Mouse (Mus musculus) heart, embryonic 10.5 days (tissue): ENCODE data around the gene Evc2. TPM values are rescaled to one million over a fixed set of nuclear protein-coding genes. Genes with fewer than 3 reads are reported as not detected.

Experiments
- DNase-seq: peaks from one replicate; pipeline ENCODE4 v3.0.0-alpha.2; 2017; ENCODE audit warnings: low spot score
- H3K27ac ChIP-seq: fragments of 300-500 bp; sonication (generic); 2 replicates; pipeline ENCODE4 v1.5.1; 2016; ENCODE audit warnings: mild to moderate bottlenecking
- H3K27me3 ChIP-seq: fragments of 300-500 bp; sonication (generic); 2 replicates; pipeline ENCODE4 v1.6.1; 2016; ENCODE audit warnings: mild to moderate bottlenecking; ENCODE audit not compliant: poor library complexity, insufficient read depth, severe bottlenecking
- H3K36me3 ChIP-seq: fragments of 300-500 bp; sonication (generic); 2 replicates; pipeline ENCODE4 v1.6.1; 2016; ENCODE audit warnings: mild to moderate bottlenecking, moderate library complexity
- H3K4me1 ChIP-seq: fragments of 300-500 bp; sonication (generic); 2 replicates; pipeline ENCODE4 v1.6.1; 2016; ENCODE audit warnings: mild to moderate bottlenecking
- H3K4me3 ChIP-seq: fragments of 300-500 bp; sonication (generic); 2 replicates; pipeline ENCODE4 v1.5.1; 2016; ENCODE audit warnings: mild to moderate bottlenecking, moderate library complexity
- H3K9me3 ChIP-seq: fragments of 300-500 bp; sonication (generic); 2 replicates; pipeline ENCODE4 v1.6.1; 2016; ENCODE audit warnings: mild to moderate bottlenecking, moderate library complexity
- WGBS: fragments of 180-500 bp; shearing (Covaris S2); methylation state at CpG from one replicate; pipeline ENCODE4 v1.1.7; 2016; 5-methylcytosine and 5-hydroxymethylcytosine counted together
- polyA plus RNA-seq: library from polyadenylated mRNA; unstranded; fragments of >200 nt; fragmentation: Nextera tagmentation; extraction: Ambion mirVana; gene quantifications from 2 replicates; pipeline ENCODE4 v1.2.1, GENCODE M21; 2016

Evc2 gene
- polyA plus RNA-seq, 1 experiment from 2014 or later: 14.9 TPM

- H3K36me3 ChIP-seq: peaks cover 78% of the 10 kb centered on the region
- H3K27ac ChIP-seq: no peak overlapping the region
- H3K4me3 ChIP-seq: no peak overlapping the region
- WGBS: 88% methylated on average over 3 of the region's 3 CpGs
- H3K9me3 ChIP-seq: no peaks in the 10 kb centered on the region
- H3K4me1 ChIP-seq: no peaks in the 10 kb centered on the region
- no peak for DNase-seq
- H3K27me3 ChIP-seq: no peaks in the 10 kb centered on the region
Observed at GRCm38 (mm10) chr5:37383570-37383969, 45.3 kb downstream of the Evc2 start.

- peaks cover 65% of the 10 kb centered on the region for H3K36me3 ChIP-seq
- 73% methylated on average over 3 of the region's 3 CpGs for WGBS
Observed at GRCm38 (mm10) chr5:37388646-37389045, 50.3 kb downstream of the Evc2 start.

GRCm38 (mm10) chr5:37389808-37390495, 51.7 kb downstream of the Evc2 start:
- 71% methylated on average over 13 of the region's 13 CpGs for WGBS
- Histone ChIP-seq H3K27me3 (no peaks in the 10 kb centered on the region), H3K4me3 (no peak overlapping the region), H3K4me1 (peaks cover 4% of the 10 kb centered on the region; the same call in 1 of the 2 replicates), H3K9me3 (no peaks in the 10 kb centered on the region), H3K27ac (no peak overlapping the region), H3K36me3 (peaks cover 62% of the 10 kb centered on the region)
- DNase-seq: no peak

More at GRCm38 (mm10) chr5:37388646-37389045, 50.3 kb downstream of the Evc2 start:
- Histone ChIP-seq H3K27ac (no peak overlapping the region), H3K9me3 (no peaks in the 10 kb centered on the region), H3K27me3 (no peaks in the 10 kb centered on the region), H3K4me3 (no peak overlapping the region), H3K4me1 (peaks cover 4% of the 10 kb centered on the region; the same call in 1 of the 2 replicates)
- DNase-seq: no peak

DNA sequence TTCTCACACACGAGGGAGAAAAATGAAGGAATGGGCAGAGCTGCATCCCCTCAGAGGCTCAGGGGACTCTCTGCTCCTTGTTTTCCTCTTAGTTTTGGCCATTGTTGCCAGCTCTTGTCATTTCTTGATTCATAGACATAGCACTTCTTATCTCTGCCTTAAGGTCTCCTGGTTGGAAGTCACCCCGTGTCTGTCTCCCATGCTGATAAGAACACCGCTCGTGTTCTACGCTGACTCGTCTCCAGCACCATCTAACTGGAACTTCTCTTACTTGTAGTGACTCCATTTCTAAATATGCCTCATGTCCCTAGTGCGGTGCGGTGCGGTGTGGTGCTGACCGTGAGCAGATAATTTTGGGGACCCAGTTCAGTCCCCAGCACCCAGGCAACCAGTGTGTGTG, 52.6 kb downstream of the Evc2 start:
- Histone ChIP-seq H3K27me3 (no peaks in the 10 kb centered on the region), H3K36me3 (peaks cover 65% of the 10 kb centered on the region), H3K9me3 (no peaks in the 10 kb centered on the region)

DNA sequence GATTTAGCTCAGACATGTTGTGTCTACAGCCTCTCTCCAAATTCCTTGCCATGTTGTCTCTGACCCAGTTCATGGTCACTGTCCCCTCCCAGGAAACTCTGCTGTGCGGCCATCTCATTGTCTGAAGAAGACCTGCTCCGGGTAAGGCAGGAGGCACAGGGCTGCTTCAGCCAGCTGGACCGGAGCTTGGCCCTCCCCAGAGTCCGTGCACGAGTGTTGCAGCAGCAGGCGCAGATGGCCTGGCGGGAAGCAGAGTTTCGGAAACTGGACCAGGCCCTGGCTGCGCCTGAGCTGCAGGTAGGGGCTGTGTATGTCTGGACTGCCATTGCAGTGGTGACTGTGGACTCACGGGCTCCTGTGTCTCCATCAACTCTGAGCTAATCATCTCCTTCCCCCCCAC, 53.6 kb downstream of the Evc2 start:
- H3K27me3 ChIP-seq: no peaks in the 10 kb centered on the region
- 82% methylated on average over 10 of the region's 10 CpGs for WGBS
- H3K4me1 ChIP-seq: peaks cover 4% of the 10 kb centered on the region; the same call in 1 of the 2 replicates
- H3K27ac ChIP-seq: no peak overlapping the region
- DNase-seq: no peak
- H3K36me3 ChIP-seq: peaks cover 67% of the 10 kb centered on the region
- H3K4me3 ChIP-seq: no peak overlapping the region
- H3K9me3 ChIP-seq: no peaks in the 10 kb centered on the region

More for the DNA sequence above, 52.6 kb downstream of the Evc2 start:
- DNase-seq: no peak
- 69% methylated on average over 10 of the region's 10 CpGs for WGBS
- no peak overlapping the region for H3K4me3 ChIP-seq
- no peak overlapping the region for H3K27ac ChIP-seq
- H3K4me1 ChIP-seq: peaks cover 4% of the 10 kb centered on the region; the same call in 1 of the 2 replicates

- Histone ChIP-seq H3K4me1 (no peaks in the 10 kb centered on the region; the same call in 1 of the 2 replicates), H3K27ac (no peak overlapping the region), H3K9me3 (no peaks in the 10 kb centered on the region), H3K4me3 (no peak overlapping the region), H3K27me3 (no peaks in the 10 kb centered on the region), H3K36me3 (peaks cover 69% of the 10 kb centered on the region)
- no peak for DNase-seq
- 87% methylated on average over 22 of the region's 22 CpGs for WGBS
Observed at GRCm38 (mm10) chr5:37395172-37396030, 57.1 kb downstream of the Evc2 start.

- H3K9me3 ChIP-seq: no peaks in the 10 kb centered on the region
- H3K4me3 ChIP-seq: no peak overlapping the region
- no peak overlapping the region for H3K27ac ChIP-seq
- 83% methylated on average over 6 of the region's 6 CpGs for WGBS
- peaks cover 29% of the 10 kb centered on the region; the same call in 1 of the 2 replicates for H3K36me3 ChIP-seq
- DNase-seq: no peak
- no peaks in the 10 kb centered on the region for H3K27me3 ChIP-seq
- H3K4me1 ChIP-seq: no peaks in the 10 kb centered on the region
Observed at GRCm38 (mm10) chr5:37419028-37419427, 80.7 kb downstream of the Evc2 start.

- no peak for DNase-seq
- H3K36me3 ChIP-seq: peaks cover 26% of the 10 kb centered on the region; the same call in 1 of the 2 replicates
Observed at GRCm38 (mm10) chr5:37427210-37427609, 88.9 kb downstream of the Evc2 start.

GRCm38 (mm10) chr5:37435417-37435816, 97.1 kb downstream of the Evc2 start:
- no peak overlapping the region for H3K27ac ChIP-seq
- 0 out of 2 replicates have a peak, but pooled peaks cover 3% of the 10 kb centered on the region for H3K27me3 ChIP-seq
- H3K4me1 ChIP-seq: no peaks in the 10 kb centered on the region
- DNase-seq: no peak
- H3K9me3 ChIP-seq: no peaks in the 10 kb centered on the region
- 74% methylated on average over 3 of the region's 3 CpGs for WGBS
- no peaks in the 10 kb centered on the region for H3K36me3 ChIP-seq
- no peak overlapping the region for H3K4me3 ChIP-seq

More at GRCm38 (mm10) chr5:37427210-37427609, 88.9 kb downstream of the Evc2 start:
- Histone ChIP-seq H3K9me3 (no peaks in the 10 kb centered on the region), H3K27me3 (no peaks in the 10 kb centered on the region), H3K4me1 (no peaks in the 10 kb centered on the region), H3K27ac (no peak overlapping the region), H3K4me3 (no peak overlapping the region)

DNA sequence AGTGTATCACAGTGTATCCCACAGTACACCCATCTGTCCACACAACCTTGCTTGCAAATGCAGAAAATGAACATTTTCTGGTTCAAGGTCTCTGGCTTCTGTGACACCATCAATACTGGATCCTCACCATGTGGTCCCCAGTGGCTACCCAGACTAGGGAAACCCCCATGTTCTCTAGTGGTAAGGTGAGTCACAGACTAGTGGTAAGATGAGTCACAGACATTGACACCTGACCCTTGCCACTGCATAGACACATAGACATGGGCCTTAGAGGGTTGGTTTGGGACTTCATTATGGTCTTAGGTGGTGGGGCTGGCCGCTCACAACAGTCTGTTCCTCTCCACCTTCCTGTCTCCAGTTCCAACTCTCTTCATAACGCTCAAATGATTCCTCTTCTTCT, 104.5 kb downstream of the Evc2 start:
- Histone ChIP-seq H3K27ac (no peak overlapping the region), H3K27me3 (0 out of 2 replicates have a peak, but pooled peaks cover 3% of the 10 kb centered on the region), H3K36me3 (no peaks in the 10 kb centered on the region), H3K4me3 (no peak overlapping the region), H3K4me1 (no peaks in the 10 kb centered on the region), H3K9me3 (no peaks in the 10 kb centered on the region)
- WGBS: 82% methylated on average over 2 of the region's 2 CpGs
- no peak for DNase-seq

GRCm38 (mm10) chr5:37447546-37447945, 109.2 kb downstream of the Evc2 start:
- H3K9me3 ChIP-seq: no peaks in the 10 kb centered on the region
- no peak for DNase-seq
- 76% methylated on average over 3 of the region's 3 CpGs for WGBS

DNA sequence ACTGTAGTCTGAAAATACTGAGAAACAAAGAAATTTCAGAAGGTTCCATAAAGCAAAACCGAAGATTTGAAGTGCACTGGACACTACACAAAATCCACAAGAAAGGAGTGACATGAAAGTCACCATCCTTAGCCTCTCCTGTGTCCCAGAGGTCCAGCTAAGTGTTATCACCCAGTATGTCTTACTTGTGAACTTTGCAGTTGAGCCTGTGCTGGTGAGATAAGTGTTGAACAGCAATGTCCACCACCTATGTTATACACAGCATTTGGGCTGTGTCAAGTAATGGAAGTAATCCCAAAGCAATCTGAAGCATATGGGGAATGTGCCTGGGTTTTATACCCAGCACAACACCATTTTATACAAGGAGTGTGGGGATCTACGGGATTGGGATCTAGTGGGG, 118.3 kb downstream of the Evc2 start:
- H3K9me3 ChIP-seq: no peaks in the 10 kb centered on the region; the same call in 1 of the 2 replicates
- no peaks in the 10 kb centered on the region for H3K27me3 ChIP-seq
- no peak overlapping the region for H3K27ac ChIP-seq
- 73% methylated on average over 2 of the region's 2 CpGs for WGBS
- no peak for DNase-seq
- no peak overlapping the region for H3K4me3 ChIP-seq
- H3K36me3 ChIP-seq: no peaks in the 10 kb centered on the region
- no peaks in the 10 kb centered on the region; the same call in 1 of the 2 replicates for H3K4me1 ChIP-seq

More at GRCm38 (mm10) chr5:37447546-37447945, 109.2 kb downstream of the Evc2 start:
- Histone ChIP-seq H3K4me3 (no peak overlapping the region), H3K27ac (no peak overlapping the region), H3K4me1 (no peaks in the 10 kb centered on the region), H3K36me3 (no peaks in the 10 kb centered on the region), H3K27me3 (no peaks in the 10 kb centered on the region)

GRCm38 (mm10) chr5:37457191-37457590, 118.9 kb downstream of the Evc2 start:
- Histone ChIP-seq H3K36me3 (no peaks in the 10 kb centered on the region), H3K27me3 (no peaks in the 10 kb centered on the region), H3K4me1 (no peaks in the 10 kb centered on the region; the same call in 1 of the 2 replicates), H3K4me3 (no peak overlapping the region), H3K27ac (no peak overlapping the region), H3K9me3 (no peaks in the 10 kb centered on the region; the same call in 1 of the 2 replicates)
- whole genome bisulfite sequencing: 76% methylated on average over 5 of the region's 5 CpGs
- no peak for DNase-seq
